Mouse (Mus musculus) fat pad, adult 2 months (tissue): ENCODE data around the gene Cpne2.
A peak's percentile ranks its signal among the peaks of the same experiment; 100 is the strongest.

Experiments used
- DNase-seq: peaks from one replicate; pipeline ENCODE4 v3.0.0-alpha.2; 2011; ENCODE audit warnings: low read depth, low spot score; ENCODE audit errors: extremely low read depth

Gene Cpne2

DNA sequence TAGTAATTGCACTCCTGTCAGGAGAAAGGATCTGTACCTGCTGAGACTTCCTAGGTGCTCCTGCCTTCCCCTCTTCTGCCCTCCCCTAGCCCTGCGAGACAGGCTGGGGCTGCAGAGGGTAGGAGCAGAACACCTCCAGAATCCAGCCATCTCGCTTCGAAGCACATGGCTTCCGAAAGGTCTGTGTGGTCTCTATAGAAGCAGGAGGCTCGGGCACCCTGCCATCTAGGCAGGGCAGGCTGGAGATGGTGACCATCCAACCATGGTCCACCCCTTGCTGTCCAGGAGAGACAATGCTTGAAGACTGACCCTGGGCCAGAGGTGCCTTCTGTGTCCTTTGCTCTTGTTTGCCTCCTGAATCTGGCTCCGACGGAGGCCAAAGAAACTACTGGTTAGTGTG is 2.8 kb downstream of the Cpne2 start:
- DNase-seq: no peak

DNA sequence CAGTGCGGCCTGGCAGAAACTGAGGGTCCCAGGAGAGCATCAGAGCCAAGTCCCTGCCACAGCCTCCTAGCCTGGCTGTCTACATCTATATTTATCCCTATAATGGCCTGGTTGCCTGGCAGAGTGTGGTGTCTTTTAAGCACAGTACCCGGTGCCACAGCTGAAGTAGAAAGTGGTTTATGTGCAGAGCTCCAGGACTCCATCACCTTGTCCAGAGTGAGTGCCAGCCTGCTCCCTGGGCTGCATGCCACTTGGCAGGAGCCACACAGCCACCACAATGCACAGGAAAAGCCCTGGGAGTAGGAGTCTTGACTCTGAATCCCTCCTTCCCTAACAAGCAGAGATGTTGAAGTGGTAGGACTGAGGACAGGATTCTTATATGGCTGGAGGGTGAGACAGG is 4.7 kb downstream of the Cpne2 start:
- no peak for DNase-seq

DNA sequence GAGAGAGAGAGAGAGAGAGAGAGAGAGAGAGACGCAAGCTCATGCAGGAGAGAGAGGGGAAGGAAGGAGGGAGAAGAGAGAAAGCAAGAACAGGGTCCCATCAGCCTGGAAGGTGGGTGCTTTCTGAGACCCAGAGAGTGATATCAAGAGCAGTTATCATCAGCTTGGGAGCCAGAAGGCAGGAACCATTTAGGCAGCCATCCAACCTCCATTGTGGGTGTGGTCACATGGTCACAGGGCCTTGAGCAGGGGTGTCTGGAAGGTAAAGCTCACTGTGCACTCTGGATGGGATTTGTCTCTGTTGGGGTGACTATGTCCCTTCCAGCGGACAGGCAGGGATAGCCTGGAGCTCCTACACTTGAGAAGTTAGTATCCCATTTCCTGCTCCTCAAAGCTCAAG is 7.2 kb downstream of the Cpne2 start:
- DNase-seq: no peak

DNA sequence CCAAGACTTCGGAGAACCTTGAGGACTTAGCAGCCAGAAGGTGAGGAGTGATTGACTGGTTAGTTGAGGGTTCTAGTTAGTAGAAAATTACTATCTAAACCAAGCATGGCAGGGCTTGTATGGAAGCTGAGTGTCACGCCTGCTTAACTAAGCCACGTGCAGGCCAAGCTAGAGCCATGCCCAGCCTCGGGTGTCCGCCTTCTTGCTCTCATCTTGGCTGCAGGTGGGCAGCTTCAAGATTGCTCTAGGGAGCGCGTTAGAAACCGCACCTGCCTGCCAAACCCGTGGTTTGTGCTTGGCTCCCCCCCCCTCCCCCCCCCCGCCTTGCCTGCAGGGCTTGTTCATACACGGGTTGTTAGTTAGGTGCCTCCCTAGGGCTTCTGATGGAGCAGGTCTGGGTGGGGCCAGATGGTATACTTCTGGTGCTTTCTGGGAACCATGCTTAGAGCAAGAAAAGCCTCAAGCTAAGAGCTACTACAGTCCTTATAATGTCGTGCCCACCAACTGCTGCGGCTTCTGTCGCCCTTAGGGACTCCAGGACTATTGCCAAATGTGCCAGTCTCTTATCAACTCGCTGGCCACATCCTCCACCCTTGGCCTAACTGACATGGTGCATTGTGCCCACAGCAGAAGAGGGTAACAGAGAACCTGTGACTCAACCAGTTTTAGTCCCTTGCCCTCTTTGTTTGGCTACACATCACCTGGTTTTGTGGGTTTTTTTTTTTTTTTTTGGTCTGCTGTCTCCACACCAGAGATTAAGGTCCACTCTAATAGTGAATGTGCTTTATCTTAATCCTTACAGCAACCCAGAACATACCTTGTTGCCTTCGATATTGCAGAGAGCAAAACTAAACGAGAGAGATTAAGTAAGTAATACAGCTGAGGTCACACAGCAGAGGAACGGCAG is 8.4 kb downstream of the Cpne2 start:
- no peak for DNase-seq

DNA sequence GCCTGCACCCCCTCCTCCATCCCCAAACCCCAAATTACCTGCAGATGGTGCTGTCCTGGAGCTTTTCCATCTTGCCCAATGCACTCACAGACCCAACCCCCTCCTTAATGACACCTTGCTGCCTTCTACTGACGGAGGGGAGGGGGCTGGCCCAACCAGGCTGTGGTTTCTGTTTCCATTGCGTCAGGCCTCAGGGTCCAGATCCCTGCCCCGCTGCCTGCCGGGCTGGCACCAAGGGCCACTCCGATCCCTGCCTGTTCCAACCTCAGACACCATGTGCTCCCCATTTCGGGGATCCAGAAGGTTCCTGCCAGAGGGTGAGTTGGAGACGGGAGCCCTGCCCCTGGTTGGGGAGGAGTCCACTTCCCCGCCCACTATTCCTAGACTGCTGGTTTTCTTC is 11.2 kb downstream of the Cpne2 start:
- DNase-seq: no peak

DNA sequence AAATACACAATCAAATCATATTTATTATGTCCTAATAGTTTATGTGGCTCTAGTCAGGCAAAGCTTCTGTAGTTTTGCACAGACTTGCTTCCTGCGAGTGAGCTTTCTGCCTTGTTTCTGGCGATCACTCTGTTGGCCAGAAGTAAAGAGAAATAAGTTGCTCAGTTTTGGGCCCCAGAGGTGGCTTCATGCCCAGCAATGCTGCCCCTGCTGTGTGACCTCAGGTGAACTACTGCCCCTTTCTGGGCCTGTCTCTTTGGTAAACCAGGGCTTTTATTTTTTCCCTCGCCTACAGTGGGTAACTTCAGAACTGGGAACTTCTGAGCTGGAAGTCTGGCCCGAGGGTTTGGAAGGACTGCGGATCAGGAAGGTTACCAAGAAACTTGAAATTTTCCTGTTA is 16.3 kb downstream of the Cpne2 start:
- no peak for DNase-seq

DNA sequence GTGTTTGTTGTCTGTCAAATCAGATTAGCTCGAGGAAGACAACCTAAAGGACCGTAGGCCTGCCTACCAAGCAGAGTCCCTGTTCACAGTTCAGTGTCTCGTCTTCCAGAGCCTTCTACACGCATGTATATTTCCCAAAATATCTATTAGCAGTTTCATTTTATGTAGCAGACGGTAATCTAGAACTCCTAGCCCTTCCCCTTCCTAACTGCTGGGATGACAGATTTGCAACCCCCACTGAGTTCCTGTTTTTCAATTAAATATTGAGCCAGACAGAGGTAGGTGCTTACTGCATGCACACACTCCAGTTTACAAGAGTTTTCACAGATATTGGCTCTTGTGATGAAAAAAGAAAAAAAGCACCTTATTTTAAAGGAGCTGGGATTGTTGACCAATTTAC is 16.7 kb downstream of the Cpne2 start:
- no peak for DNase-seq

DNA sequence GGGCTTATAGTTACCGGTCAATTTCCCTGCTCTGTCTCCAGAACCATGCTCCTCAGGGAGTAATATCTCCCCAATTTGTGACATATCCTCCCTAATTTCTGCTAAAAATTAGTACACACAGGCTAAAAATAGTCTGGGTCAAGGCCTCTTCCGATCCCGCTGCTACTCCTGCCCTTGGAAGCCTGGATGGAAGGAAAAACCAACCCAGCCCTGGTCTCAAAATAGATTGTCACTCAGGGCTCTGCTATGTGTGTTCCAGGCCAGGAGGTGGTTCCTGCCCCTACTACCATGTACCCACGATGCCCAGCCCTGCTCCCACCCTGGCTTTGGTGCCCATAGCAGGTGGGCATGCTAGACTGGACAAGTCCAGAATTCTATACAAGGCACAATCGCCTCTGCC is 17.2 kb downstream of the Cpne2 start:
- DNase-seq: no peak

DNA sequence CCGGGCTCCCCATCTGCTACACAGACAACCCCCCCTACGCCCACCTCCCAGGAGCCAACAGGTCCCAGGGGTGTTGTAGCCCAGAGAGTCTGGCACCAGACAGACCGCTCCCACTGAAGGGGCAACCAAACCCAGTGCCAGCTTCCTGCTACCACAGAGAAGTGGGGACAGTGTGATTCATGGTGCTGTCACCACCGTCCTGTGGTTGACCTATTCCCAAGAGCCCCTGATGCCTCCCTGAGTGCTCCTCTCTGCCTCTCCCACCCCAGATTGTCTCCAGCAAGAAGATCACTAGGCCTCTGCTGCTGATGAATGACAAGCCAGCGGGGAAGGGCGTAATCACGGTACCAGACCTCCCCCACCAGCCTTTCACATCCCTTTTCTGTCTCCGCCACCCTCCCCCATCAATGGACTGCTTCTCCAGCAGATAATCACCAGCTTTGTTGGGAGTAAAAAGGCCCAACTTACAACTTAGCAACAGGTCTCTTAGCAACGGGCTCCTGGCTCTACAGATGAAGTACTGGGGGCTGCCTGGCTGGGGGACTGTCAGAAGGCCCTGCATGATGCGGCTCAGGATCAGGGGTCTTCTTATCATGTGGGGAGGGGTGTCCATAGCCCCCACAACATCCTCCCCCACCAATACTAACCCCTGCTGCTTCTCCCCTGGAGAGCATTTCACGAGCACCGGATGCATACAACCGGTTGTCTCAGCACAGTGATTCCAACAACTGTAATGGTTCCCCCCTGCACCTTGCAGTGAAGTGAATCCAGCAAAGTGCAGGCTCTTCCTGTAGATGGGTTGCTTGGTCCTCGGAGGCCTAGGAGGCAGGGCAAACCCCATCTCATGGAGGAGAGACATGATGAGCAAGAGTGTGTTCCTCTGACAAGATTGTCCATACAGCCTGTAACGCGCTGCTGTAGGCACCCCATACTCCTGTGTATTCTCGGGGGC is 19.0 kb downstream of the Cpne2 start:
- DNase-seq: no peak

DNA sequence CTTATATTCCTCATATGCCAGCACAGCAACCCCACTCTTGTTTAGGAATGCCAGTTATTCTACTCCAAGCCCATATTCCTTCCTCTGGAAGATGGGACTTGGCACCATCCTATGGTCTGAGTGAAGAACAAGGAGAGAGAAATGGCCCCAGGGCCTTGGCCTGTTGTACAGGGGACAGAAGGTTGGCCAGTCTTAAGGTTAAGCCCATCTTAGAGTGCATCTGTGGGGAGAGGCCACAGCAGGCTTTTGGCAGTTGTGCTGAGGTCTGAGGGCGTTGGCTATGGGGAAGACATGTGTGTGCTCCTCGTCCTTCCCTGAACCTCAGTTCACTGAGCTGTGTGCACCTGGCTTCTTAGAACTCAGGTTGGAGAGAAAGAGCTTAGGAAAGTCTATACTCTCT is 19.9 kb downstream of the Cpne2 start:
- no peak for DNase-seq

DNA sequence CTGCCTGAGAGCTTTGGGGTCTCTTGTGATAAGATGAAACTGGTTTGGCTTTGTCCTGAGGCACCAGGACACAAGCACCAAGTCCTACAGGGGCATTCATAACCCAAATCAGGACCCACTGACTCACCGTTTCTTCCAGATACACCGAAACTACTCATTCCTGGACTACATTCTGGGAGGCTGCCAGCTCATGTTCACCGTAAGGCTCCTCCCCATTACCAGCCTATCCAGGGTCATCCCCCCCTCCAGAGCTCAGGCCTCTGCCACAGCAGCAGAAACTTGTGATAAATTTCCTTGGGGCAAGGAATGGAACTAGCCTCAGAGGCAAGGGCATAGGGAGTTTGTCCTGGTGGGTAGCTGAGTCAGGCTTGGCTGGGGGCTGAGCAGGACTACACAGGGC is 24.5 kb downstream of the Cpne2 start:
- DNase-seq: no peak

DNA sequence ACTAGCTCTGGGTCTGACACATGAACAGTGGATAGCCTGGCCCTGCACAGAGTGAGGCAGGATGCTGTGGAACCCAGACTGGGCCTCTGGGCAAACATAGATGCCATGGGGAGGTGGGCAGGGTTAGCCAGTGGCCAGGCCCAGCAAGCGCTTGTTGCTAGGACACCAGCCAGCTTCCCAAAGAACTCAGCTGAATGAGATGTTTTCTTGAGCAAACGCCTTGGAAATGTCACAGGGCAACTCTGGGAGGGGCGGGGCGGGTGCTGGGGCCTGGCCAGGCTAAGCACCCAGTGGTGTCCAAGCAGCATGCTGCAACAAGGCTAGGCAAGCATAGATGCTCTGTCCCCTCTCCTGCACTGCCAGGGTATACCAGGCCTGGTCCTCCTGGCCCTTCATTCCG is 28.5 kb downstream of the Cpne2 start:
- DNase-seq: no peak

DNA sequence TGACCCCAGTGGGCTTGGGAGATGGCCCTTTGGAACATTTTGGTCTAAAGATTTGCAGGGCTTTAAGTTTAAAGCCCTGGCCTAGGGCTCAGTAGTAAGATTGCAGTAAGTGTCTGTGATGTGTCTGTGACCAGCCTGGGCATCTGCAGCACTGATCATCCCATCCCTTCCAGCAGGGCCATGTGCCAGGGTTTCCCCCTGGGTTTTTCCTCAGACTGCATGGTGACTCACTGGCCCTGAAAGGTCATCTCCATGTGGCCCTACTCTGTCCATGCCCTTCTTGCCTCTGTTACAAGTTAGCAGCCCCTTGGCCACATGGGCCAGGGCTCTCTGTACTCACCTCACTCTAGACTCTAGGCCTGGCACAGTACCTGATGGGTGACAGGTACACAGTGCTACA is 31.6 kb downstream of the Cpne2 start:
- no peak for DNase-seq

DNA sequence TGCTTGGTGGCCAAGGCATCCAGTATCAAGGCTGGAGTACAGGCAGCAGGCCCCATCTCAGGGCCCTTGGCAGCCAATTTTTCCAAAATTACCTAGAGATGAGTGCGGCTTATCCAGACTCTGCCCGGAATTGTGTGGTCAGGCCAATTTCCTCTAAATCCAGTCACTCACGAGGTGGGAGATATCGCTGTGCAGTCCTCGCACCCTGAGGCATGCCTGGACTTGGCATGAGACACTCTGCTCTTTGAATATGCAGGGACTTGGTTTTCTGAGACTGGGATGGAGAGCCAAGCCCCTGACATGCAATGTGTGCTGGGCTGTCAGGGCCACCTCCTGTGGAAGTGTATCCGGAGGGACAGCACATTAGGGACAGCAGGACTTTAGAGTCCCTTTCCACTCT is 33.2 kb downstream of the Cpne2 start:
- no peak for DNase-seq

DNA sequence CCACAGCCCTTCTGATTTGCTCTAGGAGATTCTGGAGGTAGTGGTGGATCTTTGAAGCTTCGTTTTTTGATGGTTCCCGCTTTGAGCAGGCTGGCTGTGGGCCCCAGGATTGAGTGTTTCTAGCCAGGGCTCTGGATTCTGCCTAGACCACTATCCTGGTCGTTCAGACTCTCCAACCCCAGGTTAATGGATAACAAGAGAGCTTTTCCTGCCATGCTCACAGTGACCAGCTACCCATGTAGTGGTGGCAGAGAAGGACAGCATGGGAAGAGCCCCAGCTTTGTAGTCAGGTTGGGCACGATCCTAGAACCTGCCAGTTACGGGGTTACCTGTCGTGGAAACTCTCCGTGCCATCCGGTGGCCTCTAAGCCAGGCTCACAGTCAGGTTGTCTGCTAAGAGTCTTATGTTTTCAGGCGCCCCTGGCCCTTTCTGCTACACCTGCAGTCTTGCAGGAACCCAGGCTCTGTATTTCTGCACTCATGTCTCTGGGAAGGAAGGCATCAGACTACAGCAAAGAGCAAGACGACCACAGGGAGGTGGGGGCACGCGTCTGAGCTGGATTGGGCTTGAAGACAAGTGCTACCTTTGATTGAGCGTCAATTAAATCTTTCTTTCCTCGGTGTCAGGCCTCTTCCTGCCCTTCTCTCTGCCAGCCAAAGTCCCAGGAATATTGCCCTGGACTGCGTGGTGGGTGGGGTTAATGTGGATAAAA is 33.8 kb downstream of the Cpne2 start:
- DNase-seq: no peak

DNA sequence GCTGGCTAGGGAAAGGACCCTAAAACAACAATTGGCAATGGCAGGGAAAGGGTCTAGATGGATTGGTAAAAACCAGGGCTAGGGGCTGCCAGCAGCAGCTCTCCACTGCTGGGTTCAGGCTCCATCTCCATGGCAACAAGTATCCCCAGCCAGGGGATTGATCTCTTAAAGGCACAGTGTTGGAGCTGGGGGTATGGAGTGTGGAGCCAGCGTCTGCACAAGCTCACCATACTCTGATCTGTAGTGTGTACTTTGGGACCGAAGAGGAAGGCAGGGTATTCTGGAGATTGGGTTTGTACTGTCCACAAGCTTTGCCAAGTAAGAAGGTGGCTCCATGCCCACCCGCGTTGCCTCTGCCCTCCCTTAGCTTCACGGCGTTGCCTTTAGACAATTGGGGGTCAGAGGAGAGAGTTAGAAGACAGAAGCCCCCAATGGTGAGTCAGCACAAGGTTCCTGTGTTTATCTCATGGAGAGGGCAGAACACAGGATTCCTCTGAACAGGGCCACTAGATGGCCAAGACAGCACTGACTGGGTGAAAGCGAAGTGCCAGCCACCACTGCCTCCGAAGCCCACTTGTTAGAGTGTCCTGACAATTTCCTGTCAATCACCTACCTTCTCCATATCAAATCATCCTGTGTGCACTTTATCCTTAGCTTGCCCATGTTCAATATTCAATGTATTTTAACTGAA is 34.5 kb downstream of the Cpne2 start:
- no peak for DNase-seq

DNA sequence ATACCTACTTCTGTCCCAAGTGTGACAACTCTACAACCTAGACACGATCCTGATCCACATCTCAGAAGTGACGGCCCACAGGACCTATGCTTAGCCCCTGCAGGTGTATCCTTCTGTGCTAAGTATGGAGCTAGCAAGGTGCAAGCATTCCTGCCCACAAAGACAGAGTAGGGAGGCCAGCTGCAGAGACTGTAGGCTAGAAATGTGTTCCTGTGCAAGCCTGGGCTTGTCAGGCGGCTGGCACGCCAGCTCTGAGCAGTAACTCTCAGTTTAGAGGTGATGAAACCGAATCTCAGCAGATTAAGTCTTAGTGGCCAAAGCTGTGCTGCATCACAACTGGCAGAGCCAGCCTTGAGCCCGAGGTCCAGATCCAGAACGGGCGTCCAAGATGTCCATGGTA is 35.3 kb downstream of the Cpne2 start:
- DNase-seq: peak; percentile 47

DNA sequence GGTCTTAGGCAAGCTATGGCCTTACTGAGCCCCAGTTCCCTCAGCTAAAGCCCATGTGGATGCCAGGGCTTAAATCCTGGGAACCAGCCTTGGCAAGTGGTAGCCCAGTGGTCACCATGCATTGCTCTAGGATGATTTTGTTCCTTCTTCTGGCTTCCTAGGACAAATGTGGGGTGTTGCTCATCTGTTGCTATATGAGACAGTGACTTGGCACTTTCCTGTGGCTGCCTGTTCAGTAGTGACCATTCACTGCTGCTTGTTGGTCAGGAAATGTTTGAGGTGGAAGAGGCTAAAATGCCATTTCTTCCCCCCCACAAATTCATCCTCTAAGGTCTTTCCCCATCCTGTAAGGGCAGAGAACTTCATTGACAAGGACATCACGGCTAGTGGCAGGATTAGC is 36.6 kb downstream of the Cpne2 start:
- DNase-seq: no peak

DNA sequence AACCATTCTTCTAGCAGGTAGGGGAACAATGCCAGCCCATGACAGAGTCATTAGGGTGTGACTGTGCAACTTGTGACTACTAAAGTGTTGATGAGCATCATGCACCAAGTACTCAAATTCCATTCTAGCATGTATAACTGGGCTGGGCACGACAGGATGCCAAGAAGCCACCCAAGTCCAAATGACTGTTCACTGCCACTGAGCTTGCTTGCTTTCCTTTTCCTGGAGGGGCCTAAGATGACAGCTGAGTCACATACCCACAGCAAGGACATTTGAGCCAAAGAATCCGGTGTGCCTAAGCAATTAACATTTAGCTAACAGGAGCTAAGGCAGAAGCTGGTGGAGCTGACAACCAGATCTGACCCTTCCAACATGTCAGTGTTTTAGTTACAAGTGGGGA is 39.1 kb downstream of the Cpne2 start:
- DNase-seq: no peak

DNA sequence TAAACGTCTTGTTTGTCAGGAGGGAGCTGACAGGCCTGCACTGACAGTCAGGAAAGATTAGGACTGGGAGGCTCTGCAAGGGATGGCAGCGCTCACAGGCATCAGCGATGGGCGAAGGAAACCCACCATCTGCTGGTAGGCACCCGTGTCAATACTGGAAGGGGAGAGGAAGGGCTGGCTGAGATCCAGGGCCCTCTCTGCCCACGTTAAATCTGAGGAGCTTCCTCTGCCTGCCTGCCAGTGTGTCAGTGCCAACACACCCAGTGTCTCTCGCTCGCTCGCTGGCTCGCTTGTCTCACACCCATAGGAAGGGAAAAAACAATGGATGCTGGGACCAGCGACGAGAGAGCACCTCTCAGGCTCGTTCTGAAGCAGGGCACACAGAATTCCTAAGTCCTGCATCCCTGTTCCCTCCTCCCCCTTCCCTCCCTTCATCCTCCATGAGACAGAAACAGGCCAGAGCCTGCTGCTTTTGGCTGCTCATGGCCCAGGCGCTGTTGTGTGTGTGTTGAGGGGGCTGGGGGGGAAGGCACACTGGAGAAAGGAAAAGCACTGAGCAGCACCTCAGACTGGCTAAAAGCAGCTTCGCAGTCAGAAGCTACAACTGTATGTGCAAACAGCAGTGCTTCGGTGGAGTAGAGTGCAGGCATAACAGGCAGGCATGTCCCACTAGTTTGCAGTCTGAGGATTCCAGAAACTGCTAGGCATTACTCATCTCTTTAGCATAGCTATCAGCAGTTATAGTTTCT is 41.5 kb downstream of the Cpne2 start:
- no peak for DNase-seq
